Mouse (Mus musculus) left cerebral cortex, adult 9 months (tissue): ENCODE measurements around the gene Lpgat1.
A peak's percentile ranks its signal among the peaks of the same experiment; 100 is the strongest.

Source experiments
- DNase-seq, 2 experiments: peaks; one replicate each; pipeline ENCODE4 v3.0.0; 2022; ENCODE audit warnings: low spot score in 2 of 2

Gene Lpgat1

GRCm38 (mm10) chr1:191804747-191805146, 87.1 kb downstream of the Lpgat1 start:
- DNase-seq, result no peak

- no peak for DNase-seq
Observed at GRCm38 (mm10) chr1:191805788-191806187, 88.2 kb downstream of the Lpgat1 start.

GRCm38 (mm10) chr1:191806740-191807139, 89.1 kb downstream of the Lpgat1 start:
- DNase-seq, result no peak

- DNase-seq, result no peak
Observed at GRCm38 (mm10) chr1:191807979-191808378, 90.3 kb downstream of the Lpgat1 start.

GRCm38 (mm10) chr1:191808688-191809223, 91.1 kb downstream of the Lpgat1 start:
- DNase-seq, result peak in 1 of 2 experiments; percentile 33

- DNase-seq, result no peak
Observed at GRCm38 (mm10) chr1:191811774-191812173, 94.1 kb downstream of the Lpgat1 start.

- DNase-seq, result no peak
Observed at GRCm38 (mm10) chr1:191812949-191813691, 95.5 kb downstream of the Lpgat1 start.

- no peak for DNase-seq
Observed at GRCm38 (mm10) chr1:191814240-191814639, 96.6 kb downstream of the Lpgat1 start.

- no peak for DNase-seq
Observed at GRCm38 (mm10) chr1:191814935-191815334, 97.3 kb downstream of the Lpgat1 start.

- DNase-seq, result no peak
Observed at GRCm38 (mm10) chr1:191816596-191816995, 99.0 kb downstream of the Lpgat1 start.

GRCm38 (mm10) chr1:191817418-191818144, 99.9 kb downstream of the Lpgat1 start:
- DNase-seq, result peak; percentile 56 to 91

GRCm38 (mm10) chr1:191818145-191818631, 100.6 kb downstream of the Lpgat1 start:
- no peak for DNase-seq

- DNase-seq, result no peak
Observed at GRCm38 (mm10) chr1:191819026-191819425, 101.4 kb downstream of the Lpgat1 start.

GRCm38 (mm10) chr1:191820951-191821325, 103.3 kb downstream of the Lpgat1 start:
- no peak for DNase-seq

GRCm38 (mm10) chr1:191821326-191822091, 103.9 kb downstream of the Lpgat1 start, which contains the start of gene Nek2:
TSS of gene Nek2 (plus strand) at chr1:191821444.
- peak; percentile 94 to 98 for DNase-seq

GRCm38 (mm10) chr1:191829124-191829523, 111.5 kb downstream of the Lpgat1 start:
- no peak for DNase-seq

GRCm38 (mm10) chr1:191833396-191833795, 115.8 kb downstream of the Lpgat1 start:
- no peak for DNase-seq
